In the genomic region with DNA sequence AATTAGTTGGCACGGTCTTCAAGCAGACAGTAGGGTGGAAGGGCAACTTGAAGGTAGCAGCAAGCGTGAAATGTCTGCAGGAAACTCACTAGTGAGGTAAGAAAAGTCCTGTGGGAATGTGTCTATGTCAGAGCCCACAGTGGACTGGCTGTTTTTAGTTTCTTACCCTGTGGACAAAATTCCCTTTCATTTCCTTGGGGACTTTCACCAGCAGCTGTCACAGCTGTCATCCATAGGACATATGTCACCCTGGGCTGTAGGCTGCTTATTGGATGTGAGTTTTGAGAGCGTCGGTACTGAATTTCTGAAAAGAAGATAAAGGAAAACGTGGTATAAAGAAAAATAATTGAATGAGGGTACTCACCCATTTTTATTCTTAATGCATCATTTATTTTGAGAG, we compare ENCODE assay signal across 24 mouse cellular contexts.
"Had no signal": no experiment of that assay in that cellular context is flagged by ENCODE, and none has a peak within 500 bp of the region (broad histone marks: within the 10 kb centered on the region; RNA-seq: fewer than 3 reads in every experiment).

No protein-coding gene starts in this region.

- H3K9me3 ChIP-seq: heart, embryonic 10.5 days; heart, embryonic 12.5 days; hindbrain, embryonic 13.5 days; intestine, embryonic 15.5 days; limb, embryonic 10.5 days; limb, embryonic 12.5 days; liver, embryonic 13.5 days had no signal

- ATAC-seq: hindbrain, embryonic 16.5 days; inflammation-experienced regulatory T-cells, adult 6 months; intestine, embryonic 15.5 days; intestine, postnatal 0 days had no signal

- H3K9ac ChIP-seq: heart, embryonic 12.5 days; hindbrain, embryonic 13.5 days; intestine, embryonic 15.5 days; limb, embryonic 12.5 days; liver, embryonic 13.5 days had no signal

- H3K4me3 ChIP-seq: heart, embryonic 10.5 days; heart, embryonic 12.5 days; hindbrain, embryonic 13.5 days; intestine, embryonic 15.5 days; layer of hippocampus, adult 2 months; left cerebral cortex, adult 2 months; limb, embryonic 10.5 days; limb, embryonic 12.5 days; liver, embryonic 13.5 days had no signal

- H3K36me3 ChIP-seq: heart, embryonic 10.5 days; heart, embryonic 12.5 days; hindbrain, embryonic 13.5 days; intestine, embryonic 15.5 days; limb, embryonic 10.5 days; limb, embryonic 12.5 days; liver, embryonic 13.5 days had no signal

- H3K4me1 ChIP-seq: hindbrain, embryonic 13.5 days; limb, embryonic 10.5 days; limb, embryonic 12.5 days had no signal

- DNase-seq: gastrocnemius, postnatal 14 days; gastrocnemius, postnatal 36 days; heart, adult 18-20 months; heart, postnatal 10 days; heart, postnatal 4 days; kidney, adult 18-20 months; kidney, adult 8-10 months; kidney, postnatal 10 days; kidney, postnatal 25 days; kidney, postnatal 4 days; liver; liver, embryonic 13.5 days had no signal

- H3K27ac ChIP-seq: heart, embryonic 10.5 days; hindbrain, embryonic 13.5 days; intestine, embryonic 15.5 days; layer of hippocampus, adult 2 months; left cerebral cortex, adult 2 months; limb, embryonic 10.5 days; limb, embryonic 12.5 days; liver, embryonic 13.5 days had no signal

- H3K27me3 ChIP-seq: heart, embryonic 12.5 days; hindbrain, embryonic 13.5 days; intestine, embryonic 15.5 days; limb, embryonic 12.5 days; liver, embryonic 13.5 days had no signal

- H3K4me2 ChIP-seq: heart, embryonic 12.5 days; hindbrain, embryonic 13.5 days; intestine, embryonic 15.5 days; limb, embryonic 12.5 days; liver, embryonic 11.5 days; liver, embryonic 13.5 days had no signal
